Mouse (Mus musculus) megakaryocyte-erythroid progenitor cell, adult 5-6 weeks (primary cell): ENCODE data around the gene Kdm3a. TPM values are rescaled to one million over a fixed set of nuclear protein-coding genes. Genes with fewer than 3 reads are reported as not detected.

Experiments used
- ATAC-seq: replicated peaks from 2 replicates; pipeline ENCODE4 v1.8.0; 2016; ENCODE audit warnings: mild to moderate bottlenecking, inconsistent platforms; ENCODE audit not compliant: severe bottlenecking, poor library complexity, low FRiP score, low TSS enrichment
- total RNA-seq, 2 experiments: library from RNA; stranded (forward) in 1 of 2; stranded (reverse) in 1 of 2; fragments of 200-1000, 215-1000 nt in 1 of 2; fragments of >200 nt in 1 of 2; fragmentation: Nextera tagmentation in 1 of 2; gene quantifications; 2 replicates each; pipeline ENCODE4 v1.2.3; 2014 to 2017

The Kdm3a gene
- total RNA-seq (2014; fragmentation: Nextera tagmentation) (43.2 and 44.9 TPM in 2 replicates), total RNA-seq (2017) (24.1 and 30.4 TPM in 2 replicates)

GRCm38 (mm10) chr6:71632829-71633662 is at the start of gene Kdm3a:
Kdm3a (minus strand) TSS chr6:71632990.
- ATAC-seq = peak; percentile 96

GRCm38 (mm10) chr6:71678891-71679290 is 46.1 kb upstream of the Kdm3a start:
- ATAC-seq = no peak

- ATAC-seq = no peak
Measured at GRCm38 (mm10) chr6:71673166-71673565, 40.4 kb upstream of the Kdm3a start.

DNA sequence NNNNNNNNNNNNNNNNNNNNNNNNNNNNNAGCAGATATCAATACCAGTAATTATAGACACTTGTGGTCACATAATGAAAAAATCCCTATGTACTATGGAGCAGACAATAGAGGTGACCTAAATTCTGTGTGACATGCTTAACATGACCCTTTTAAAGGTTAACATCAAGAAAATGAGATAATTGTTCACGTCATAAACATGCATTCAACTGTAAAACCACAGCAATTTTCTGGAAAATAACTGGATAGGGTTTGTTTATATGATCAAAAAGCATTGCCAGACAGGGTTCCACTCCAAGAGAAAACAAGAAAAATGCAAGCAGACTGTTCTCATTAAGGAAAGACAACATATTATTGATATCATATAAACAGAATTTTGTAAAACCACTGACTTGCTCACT is 31.7 kb upstream of the Kdm3a start:
- ATAC-seq = no peak

- ATAC-seq = peak; percentile 43; the same call in 1 of the 2 replicates
Measured at GRCm38 (mm10) chr6:71658290-71658689, 25.5 kb upstream of the Kdm3a start.

GRCm38 (mm10) chr6:71655835-71656234 is 23.0 kb upstream of the Kdm3a start:
- ATAC-seq = no peak

GRCm38 (mm10) chr6:71651868-71652267 is 19.1 kb upstream of the Kdm3a start:
- ATAC-seq = no peak

- no peak for ATAC-seq
Measured at GRCm38 (mm10) chr6:71632486-71632828, 333 bp downstream of the Kdm3a start.

DNA sequence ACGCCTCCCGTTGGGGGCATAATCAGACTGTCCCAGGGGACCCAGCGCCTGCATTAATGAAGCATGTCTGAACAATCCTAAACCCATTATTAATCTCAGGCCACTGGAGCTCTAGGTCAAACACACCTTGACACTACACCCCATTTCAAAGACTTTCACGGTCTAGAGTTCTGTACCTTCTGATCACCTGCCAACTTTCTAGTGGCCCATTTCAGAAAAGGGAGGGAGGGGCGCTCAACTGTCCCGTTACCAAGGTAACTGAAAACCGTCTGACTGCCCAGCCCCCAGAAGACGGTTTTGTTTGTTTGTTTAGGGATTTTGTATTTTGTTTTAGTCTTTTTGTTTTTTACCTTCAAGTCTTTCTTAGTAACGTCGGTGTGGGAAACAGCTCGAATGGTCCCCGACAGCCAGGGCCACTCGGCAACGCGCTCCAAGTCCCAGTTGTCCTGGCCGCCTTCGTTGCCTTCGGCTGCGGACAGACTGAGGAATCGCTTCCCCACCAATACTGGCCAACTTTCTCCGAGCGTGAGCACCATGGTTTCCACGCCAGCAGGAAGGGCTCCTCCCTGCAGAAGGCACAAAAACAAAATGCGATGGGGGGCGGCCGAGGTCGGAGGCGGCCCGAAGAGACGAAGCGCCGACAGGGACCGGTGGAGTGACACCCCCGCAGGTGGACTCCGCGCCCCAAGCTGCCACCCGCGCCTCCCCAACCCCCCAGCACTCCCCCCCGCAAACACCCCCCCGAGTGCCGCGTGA is 906 bp downstream of the Kdm3a start:
- ATAC-seq = no peak

DNA sequence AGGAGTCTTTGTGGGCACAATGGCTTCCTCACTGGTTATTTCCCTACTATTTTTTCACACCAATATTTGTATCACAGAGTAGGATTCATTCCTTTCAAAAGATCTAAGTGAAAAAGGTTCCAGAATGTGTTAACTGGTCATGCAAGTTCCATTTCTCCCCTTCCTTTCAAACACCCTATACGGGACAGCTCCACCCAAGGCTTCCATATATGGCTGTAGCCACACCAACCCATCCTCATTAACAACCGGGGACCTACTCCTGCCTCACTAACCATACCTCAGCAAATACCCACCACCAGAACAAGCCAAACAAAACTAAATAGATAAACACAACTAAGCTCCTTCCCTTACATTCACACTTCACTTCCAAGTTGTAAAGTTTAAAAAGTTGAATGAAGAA is 1.6 kb downstream of the Kdm3a start:
- no peak for ATAC-seq

GRCm38 (mm10) chr6:71627325-71627724 is 5.5 kb downstream of the Kdm3a start:
- ATAC-seq = no peak

- no peak for ATAC-seq
Measured at GRCm38 (mm10) chr6:71625984-71626383, 6.8 kb downstream of the Kdm3a start.

DNA sequence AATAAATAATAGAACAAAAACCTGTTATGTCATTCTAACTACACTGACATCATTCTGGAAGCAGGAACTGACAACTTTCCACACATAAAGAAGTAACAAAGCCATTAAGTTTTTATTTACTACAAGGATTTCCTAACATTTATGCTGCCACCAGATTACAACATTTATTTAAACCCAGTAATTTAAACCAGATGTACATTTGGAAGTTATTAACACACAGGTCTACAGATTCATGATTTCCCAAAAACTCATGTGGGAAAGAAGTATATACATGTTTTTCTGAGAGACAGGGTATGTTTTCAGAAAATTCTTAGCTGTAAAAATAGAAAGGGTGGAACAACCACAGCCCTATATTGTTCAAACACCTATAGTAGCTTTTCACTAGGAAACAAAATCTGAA is 8.1 kb downstream of the Kdm3a start:
- ATAC-seq = no peak

- ATAC-seq = no peak
Measured at GRCm38 (mm10) chr6:71621981-71622380, 10.8 kb downstream of the Kdm3a start.

- no peak for ATAC-seq
Measured at GRCm38 (mm10) chr6:71621551-71621950, 11.2 kb downstream of the Kdm3a start.

DNA sequence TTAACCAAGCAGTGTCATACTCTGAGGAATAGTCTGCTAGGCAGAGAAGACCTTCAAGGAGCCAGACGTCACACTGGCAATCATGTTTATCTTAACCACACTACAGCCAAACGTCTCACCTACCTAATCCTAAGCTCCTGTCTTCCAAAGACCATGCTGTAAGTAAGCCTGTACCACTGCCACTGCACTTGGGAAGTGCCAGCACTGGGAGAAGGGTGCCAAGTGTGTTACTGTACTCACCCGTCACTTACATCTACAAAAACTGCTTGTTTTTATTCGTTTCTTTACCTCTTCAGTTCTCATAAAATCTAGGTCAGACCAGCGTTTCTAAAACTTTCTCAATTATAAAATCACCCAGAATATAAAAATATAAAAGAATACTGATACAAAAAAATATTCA is 15.8 kb downstream of the Kdm3a start:
- ATAC-seq = no peak

DNA sequence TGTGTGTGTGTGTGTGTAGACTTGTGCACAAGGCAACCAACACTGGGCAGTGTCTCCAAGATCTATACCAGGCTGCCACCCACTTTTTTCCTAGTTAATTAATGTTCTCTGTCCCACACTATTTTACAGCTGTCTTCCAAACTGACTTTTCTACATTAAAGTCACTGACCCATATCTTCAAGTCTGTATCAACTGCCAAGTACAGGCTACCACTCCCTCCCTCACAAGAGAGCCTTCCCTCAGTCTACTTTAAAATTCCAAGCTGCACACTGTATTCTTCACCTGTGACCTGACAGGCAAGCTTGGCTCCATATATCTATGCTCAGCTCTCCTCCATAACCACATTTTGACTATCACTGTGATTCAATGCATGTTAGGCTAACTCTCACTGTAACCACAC is 19.6 kb downstream of the Kdm3a start:
- ATAC-seq = no peak

GRCm38 (mm10) chr6:71609968-71610367 is 22.8 kb downstream of the Kdm3a start:
- peak; percentile 87 for ATAC-seq

DNA sequence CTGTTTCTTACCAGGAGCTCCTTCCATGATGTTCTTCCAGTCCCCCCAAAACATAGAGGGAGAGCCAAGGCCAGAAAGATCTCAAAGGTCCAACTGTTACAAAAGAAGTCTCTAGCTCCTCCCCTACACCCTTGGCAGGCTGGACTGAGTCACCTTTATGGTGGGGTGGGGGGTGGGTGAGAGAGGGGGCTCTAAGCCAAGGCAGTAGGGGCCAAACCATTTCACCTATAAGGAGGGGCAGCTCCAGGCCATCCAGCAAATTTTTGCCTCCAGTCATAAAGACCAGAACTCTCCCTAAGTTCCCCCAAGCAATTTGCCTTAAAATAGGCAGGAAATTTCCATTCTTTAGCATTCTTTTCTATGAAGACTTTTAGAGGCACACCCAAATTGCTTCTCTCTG is 23.8 kb downstream of the Kdm3a start:
- no peak for ATAC-seq

- no peak for ATAC-seq
Measured at GRCm38 (mm10) chr6:71607756-71608155, 25.0 kb downstream of the Kdm3a start.

- no peak for ATAC-seq
Measured at GRCm38 (mm10) chr6:71590154-71590553, 42.6 kb downstream of the Kdm3a start.
